Mouse (Mus musculus) testis, postnatal 14 days (tissue): ENCODE data around the gene Mbnl1.

Experiments used
- DNase-seq: peaks from one replicate; pipeline ENCODE4 v3.0.0; 2021; ENCODE audit warnings: low spot score

Mbnl1 gene

GRCm38 (mm10) chr3:60613121-60613520, 140.5 kb downstream of the Mbnl1 start:
- DNase-seq, result no peak

GRCm38 (mm10) chr3:60614516-60614915, 141.9 kb downstream of the Mbnl1 start:
- no peak for DNase-seq

- no peak for DNase-seq
These were observed 142.5 kb downstream of the Mbnl1 start for GRCm38 (mm10) chr3:60615057-60615606.

DNA sequence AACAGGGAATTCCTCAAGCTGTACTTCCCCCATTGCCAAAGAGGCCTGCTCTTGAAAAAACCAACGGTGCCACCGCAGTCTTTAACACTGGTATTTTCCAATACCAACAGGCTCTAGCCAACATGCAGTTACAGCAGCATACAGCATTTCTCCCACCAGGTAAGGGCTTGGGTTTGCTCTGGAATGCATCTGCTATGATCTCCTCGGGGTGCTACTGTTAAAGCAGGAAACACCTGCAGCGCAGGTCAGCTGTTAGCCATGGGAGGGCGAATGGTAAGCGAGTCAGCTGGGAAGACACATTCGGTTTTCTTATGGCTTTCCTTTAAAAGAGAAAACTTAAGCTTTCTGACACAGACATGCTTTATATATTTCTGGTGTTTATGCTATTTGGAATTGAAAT, 143.0 kb downstream of the Mbnl1 start:
- DNase-seq, result no peak

GRCm38 (mm10) chr3:60616147-60616546, 143.5 kb downstream of the Mbnl1 start:
- no peak for DNase-seq

GRCm38 (mm10) chr3:60617643-60618042, 145.0 kb downstream of the Mbnl1 start:
- no peak for DNase-seq

DNA sequence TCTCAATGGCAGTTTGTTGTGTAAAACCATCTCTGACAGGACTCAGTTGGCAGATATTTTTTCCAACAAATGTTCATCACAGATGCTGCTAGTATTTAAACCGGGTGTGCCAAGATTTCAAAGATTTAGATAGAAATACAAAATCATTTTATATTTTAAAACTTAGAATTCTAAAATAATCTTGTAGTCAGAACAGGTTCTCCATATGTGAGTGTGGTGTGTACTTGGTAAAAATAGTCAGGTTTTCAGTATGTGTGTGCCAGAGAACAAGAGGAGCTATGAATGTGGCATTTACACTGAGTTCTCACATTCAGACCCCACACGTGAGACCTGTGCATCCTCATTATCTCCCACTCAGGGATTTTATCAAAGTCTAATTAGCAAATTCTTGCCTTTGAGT, 147.6 kb downstream of the Mbnl1 start:
- DNase-seq, result no peak

DNA sequence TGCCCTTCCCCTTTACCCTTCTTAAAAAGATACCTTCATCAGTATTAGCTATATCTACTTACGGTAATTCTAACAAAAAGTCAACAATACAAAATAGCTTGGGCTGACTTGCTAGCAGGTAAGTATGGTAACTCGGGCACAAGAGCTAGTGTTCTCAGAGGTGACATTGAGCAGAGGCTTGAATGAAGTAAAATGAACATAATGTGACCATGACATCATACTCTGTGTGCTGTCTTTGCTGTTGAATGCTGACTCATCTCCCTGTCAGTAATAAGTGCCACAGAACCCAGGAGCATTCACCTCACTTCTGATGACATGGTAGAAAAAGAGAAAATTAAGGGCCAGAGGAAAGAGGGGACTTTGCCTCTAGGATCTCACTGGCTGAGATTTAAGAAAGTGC, 158.6 kb downstream of the Mbnl1 start:
- DNase-seq, result no peak

GRCm38 (mm10) chr3:60631754-60632153, 159.1 kb downstream of the Mbnl1 start:
- no peak for DNase-seq

GRCm38 (mm10) chr3:60632796-60633466, 160.3 kb downstream of the Mbnl1 start:
- no peak for DNase-seq

GRCm38 (mm10) chr3:60638530-60638929, 165.9 kb downstream of the Mbnl1 start:
- DNase-seq, result no peak

DNA sequence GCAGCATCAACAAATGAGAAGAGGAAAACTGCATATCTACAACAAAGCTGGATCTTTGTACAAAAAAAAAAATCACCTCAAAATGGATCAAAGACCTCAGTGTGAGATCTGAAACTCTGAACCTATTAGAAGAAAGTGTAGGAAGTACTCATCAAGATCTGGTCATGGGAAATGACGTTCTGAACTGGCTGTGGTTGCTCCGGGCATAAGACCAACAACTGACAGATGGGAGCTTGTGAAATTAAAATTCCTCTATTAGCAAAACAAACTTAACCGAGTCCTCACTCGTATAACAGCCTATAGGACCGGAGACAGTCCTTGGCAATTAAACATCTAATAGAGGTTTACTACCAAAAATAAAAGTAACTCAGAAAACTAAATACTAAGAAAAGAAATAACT, 166.5 kb downstream of the Mbnl1 start:
- DNase-seq, result no peak

GRCm38 (mm10) chr3:60642227-60642626, 169.6 kb downstream of the Mbnl1 start:
- DNase-seq, result no peak

DNA sequence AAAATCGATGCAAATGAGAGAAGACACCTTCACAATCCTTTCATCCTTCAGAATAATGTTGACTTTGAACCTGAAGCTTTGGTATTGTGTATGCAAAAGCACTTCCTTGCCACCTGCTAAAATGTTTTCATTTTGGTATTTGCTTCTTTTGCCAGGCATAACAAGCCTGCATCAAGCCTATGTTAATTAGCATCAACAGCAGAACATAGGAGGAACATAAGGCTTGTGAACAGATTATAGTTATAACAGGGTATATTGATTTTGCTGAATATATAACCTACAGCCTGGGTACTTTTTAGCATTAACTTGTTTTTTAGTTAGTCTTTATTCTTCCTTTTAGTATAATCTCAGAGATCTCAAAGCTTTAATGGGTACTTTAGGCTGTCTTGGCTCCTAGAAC, 172.9 kb downstream of the Mbnl1 start:
- no peak for DNase-seq

- DNase-seq, result no peak
These were observed 175.7 kb downstream of the Mbnl1 start for GRCm38 (mm10) chr3:60648293-60648692.

- no peak for DNase-seq
These were observed 188.1 kb downstream of the Mbnl1 start for GRCm38 (mm10) chr3:60660762-60661161.
